Comparison of ENCODE assay signal across 29 mouse cellular contexts in genomic region chr8:87297761-87298160, GRCm38 (mm10).
"Had no signal": no experiment of that assay in that cellular context is flagged by ENCODE, and none has a peak within 500 bp of the region (broad histone marks: within the 10 kb centered on the region; RNA-seq: fewer than 3 reads in every experiment).

No protein-coding gene starts in this region.

- H3K27ac ChIP-seq: limb, embryonic 10.5 days; limb, embryonic 12.5 days; limb, embryonic 13.5 days; limb, embryonic 15.5 days; liver, embryonic 12.5 days; liver, embryonic 13.5 days; liver, embryonic 14.5 days; liver, embryonic 15.5 days; lung, embryonic 15.5 days; macrophage; midbrain, embryonic 10.5 days; midbrain, embryonic 12.5 days; midbrain, embryonic 13.5 days; midbrain, embryonic 15.5 days; neural tube, embryonic 12.5 days had no signal

- H3K4me1 ChIP-seq: limb, embryonic 15.5 days; liver, embryonic 12.5 days; liver, embryonic 13.5 days; liver, embryonic 15.5 days; lung, embryonic 15.5 days; megakaryocyte, embryonic 14.5 days; midbrain, embryonic 13.5 days; midbrain, embryonic 15.5 days; neural tube, embryonic 12.5 days had no signal

- ATAC-seq: liver, embryonic 12.5 days; liver, postnatal 0 days; lung, postnatal 0 days; midbrain, embryonic 13.5 days; midbrain, embryonic 15.5 days; midbrain, embryonic 16.5 days had no signal

- H3K27me3 ChIP-seq: limb, embryonic 12.5 days; limb, embryonic 13.5 days; limb, embryonic 15.5 days; liver, embryonic 12.5 days; liver, embryonic 13.5 days; liver, embryonic 15.5 days; lung, embryonic 15.5 days; megakaryocyte, embryonic 14.5 days; midbrain, embryonic 12.5 days; midbrain, embryonic 13.5 days; midbrain, embryonic 15.5 days; neural tube, embryonic 12.5 days had no signal

- H3K4me3 ChIP-seq: limb, embryonic 10.5 days; limb, embryonic 12.5 days; limb, embryonic 13.5 days; limb, embryonic 15.5 days; liver, embryonic 12.5 days; liver, embryonic 13.5 days; liver, embryonic 15.5 days; lung, embryonic 15.5 days; megakaryocyte, embryonic 14.5 days; midbrain, embryonic 10.5 days; midbrain, embryonic 12.5 days; midbrain, embryonic 13.5 days; midbrain, embryonic 15.5 days; myocyte; neural tube, embryonic 12.5 days had no signal

- DNase-seq: liver; liver, embryonic 13.5 days; liver, postnatal 0 days; lung, adult 18-20 months; lung, adult 2 months; lung, embryonic 14.5 days; lung, postnatal 10 days; lung, postnatal 14 days; lung, postnatal 36 days; lung, postnatal 4 days; midbrain, embryonic 14.5 days had no signal
